Mouse (Mus musculus) neural tube, embryonic 15.5 days (tissue): ENCODE results near the gene Foxp1. TPM values are rescaled to one million over a fixed set of nuclear protein-coding genes. Genes with fewer than 3 reads are reported as not detected.

Experiments used
- ATAC-seq: fragments of 200-750 bp; cut with Nextera tagmentation; 2 replicates; pipeline ENCODE4 v1.8.0; 2017; ENCODE audit warnings: mild to moderate bottlenecking, moderate TSS enrichment, moderate library complexity; ENCODE audit not compliant: low FRiP score
- H3K27ac ChIP-seq: fragments of 300-500 bp; sonication (generic); replicated peaks from 2 replicates; pipeline ENCODE4 v1.5.1; 2015; ENCODE audit warnings: mild to moderate bottlenecking, inconsistent platforms
- H3K27me3 ChIP-seq: fragments of 300-500 bp; sonication (generic); replicated peaks from 2 replicates; pipeline ENCODE4 v1.6.1; 2015; ENCODE audit warnings: inconsistent platforms
- H3K36me3 ChIP-seq: fragments of 300-500 bp; sonication (generic); 2 replicates; pipeline ENCODE4 v1.6.1; 2015; ENCODE audit warnings: inconsistent platforms
- H3K4me1 ChIP-seq: fragments of 300-500 bp; sonication (generic); 2 replicates; pipeline ENCODE4 v1.6.1; 2015; ENCODE audit warnings: inconsistent platforms
- H3K4me2 ChIP-seq: fragments of 300-500 bp; sonication (generic); 2 replicates; pipeline ENCODE4 v1.6.1; 2015; ENCODE audit warnings: inconsistent platforms, mild to moderate bottlenecking, moderate library complexity
- H3K4me3 ChIP-seq: fragments of 300-500 bp; sonication (generic); replicated peaks from 2 replicates; pipeline ENCODE4 v1.5.1; 2015; ENCODE audit warnings: mild to moderate bottlenecking, inconsistent platforms
- H3K9ac ChIP-seq: fragments of 300-500 bp; sonication (generic); replicated peaks from 2 replicates; pipeline ENCODE4 v1.6.1; 2015; ENCODE audit warnings: mild to moderate bottlenecking, inconsistent platforms
- H3K9me3 ChIP-seq: fragments of 300-500 bp; sonication (generic); replicated peaks from 2 replicates; pipeline ENCODE4 v1.6.1; 2016; ENCODE audit warnings: inconsistent platforms
- WGBS: fragments of 180-500 bp; shearing (Covaris S2); methylation state at CpG from one replicate; pipeline ENCODE4 v1.1.7; 2015; ENCODE audit warnings: mixed read lengths; 5-methylcytosine and 5-hydroxymethylcytosine counted together
- polyA plus RNA-seq: library from polyadenylated mRNA; unstranded; fragments of >200 nt; fragmentation: Nextera tagmentation; extraction: Ambion mirVana; gene quantifications from 2 replicates; pipeline ENCODE4 v1.2.1, GENCODE M21; 2015

Gene Foxp1
- polyA plus RNA-seq, 1 experiment from 2014 or later, result 51.0 TPM

DNA sequence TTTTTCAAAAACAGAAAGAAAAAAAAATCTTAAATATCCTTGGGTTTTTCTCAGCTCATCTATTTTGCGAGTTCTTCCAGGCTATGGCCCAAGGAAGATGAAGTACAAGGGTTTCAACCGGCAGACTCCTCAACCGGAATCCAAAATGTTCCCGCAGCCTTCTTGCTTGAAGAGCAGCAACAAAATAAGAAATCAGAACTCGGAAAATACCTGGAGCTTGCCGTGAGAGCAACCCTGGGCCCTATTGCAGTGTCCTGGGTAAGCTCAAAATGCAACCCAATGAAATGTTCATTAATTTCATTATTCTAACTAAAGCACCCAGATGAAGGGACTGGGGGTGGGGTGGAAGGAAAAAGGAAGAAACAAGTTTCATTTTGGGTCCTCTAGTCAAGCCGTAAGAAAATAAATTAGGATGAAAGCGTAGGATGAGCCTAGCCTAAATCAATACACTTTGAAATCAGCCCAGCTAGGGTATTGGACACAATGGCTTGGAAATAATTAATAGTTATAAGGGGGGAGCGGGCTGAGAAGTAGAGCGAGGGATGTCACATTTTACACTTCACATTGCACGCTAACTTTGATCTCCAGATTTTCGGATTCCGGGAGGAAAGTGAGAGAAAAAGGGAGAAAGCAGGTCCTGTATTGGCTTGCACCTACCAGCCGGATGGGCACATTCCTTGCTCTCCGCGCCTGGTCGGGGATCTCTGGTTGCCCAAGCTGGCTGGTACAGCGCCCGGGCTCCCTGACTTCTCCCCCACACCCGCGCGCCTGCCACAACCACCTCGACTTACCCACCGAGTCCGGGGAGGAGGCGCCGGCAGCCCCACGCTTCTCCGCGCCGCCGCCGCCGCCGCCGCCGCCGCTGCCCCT lies 2.5 kb downstream of the Foxp1 start:
- H3K9me3 ChIP-seq, result no peaks in the 10 kb centered on the region
- WGBS, result 3% methylated on average over 37 of the region's 38 CpGs
- 0 out of 2 replicates have a peak, but pooled peaks cover 4% of the 10 kb centered on the region for H3K27me3 ChIP-seq
- peaks cover 31% of the 10 kb centered on the region for H3K4me1 ChIP-seq
- H3K9ac ChIP-seq, result peak overlapping the region; percentile 88
- no peak for ATAC-seq
- peak overlapping the region; percentile 98 for H3K4me2 ChIP-seq
- no peaks in the 10 kb centered on the region for H3K36me3 ChIP-seq
- H3K4me3 ChIP-seq, result peak overlapping the region; percentile 76
- H3K27ac ChIP-seq, result peak overlapping the region; percentile 100

DNA sequence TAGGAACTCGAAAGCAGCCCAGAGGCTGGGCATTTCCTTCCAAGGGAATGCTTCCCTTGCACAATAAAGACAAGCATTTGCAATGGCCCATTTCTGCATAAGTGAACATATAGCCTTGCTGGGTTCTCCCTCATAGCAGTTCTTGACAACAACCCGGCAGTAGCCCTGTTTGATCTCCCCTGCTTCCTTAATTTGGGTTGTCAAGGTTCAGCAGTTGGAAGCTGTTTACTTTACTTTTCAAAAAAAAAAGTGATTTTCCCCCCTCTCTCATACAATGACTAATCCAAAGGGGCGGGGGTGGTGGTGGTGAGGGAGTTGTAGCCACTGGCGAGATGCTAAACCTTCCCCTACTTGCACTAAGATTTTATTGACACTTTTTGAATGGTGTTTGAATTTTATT lies 3.5 kb downstream of the Foxp1 start:
- H3K36me3 ChIP-seq, result no peaks in the 10 kb centered on the region
- H3K9ac ChIP-seq, result no peak overlapping the region
- no peak for ATAC-seq
- H3K9me3 ChIP-seq, result no peaks in the 10 kb centered on the region
- H3K4me3 ChIP-seq, result no peak overlapping the region
- peaks cover 30% of the 10 kb centered on the region for H3K4me1 ChIP-seq
- 37% methylated on average over 4 of the region's 4 CpGs for WGBS
- H3K27ac ChIP-seq, result no peak overlapping the region
- H3K27me3 ChIP-seq, result 0 out of 2 replicates have a peak, but pooled peaks cover 4% of the 10 kb centered on the region
- peak overlapping the region; percentile 98 for H3K4me2 ChIP-seq

DNA sequence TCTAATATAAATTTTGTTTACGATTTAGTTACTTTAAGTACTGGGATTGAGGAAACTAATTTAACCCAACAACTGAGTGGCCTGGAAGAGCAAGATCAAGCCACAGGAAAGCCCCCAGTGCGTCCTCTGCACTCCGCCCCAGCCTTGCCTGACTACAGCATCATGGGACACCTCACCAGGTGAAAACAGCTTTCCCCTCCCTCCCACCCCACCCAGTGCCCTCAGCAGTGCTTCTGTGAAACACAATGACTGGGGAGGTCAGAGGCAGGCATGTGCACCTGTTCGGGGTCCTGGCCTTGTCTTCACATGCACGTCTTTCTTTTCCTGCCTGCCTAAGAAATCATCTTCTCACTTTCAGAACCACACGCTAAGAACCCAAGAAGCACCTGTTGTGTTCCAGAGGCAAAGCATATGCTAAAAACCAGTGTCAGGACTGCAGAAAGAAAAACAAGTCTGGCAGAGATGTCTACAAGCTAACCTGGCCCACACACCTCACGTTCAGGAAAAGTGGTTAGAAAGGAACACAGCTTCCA lies 6.8 kb downstream of the Foxp1 start:
- Histone ChIP-seq H3K4me3 (no peak overlapping the region), H3K27ac (no peak overlapping the region), H3K4me2 (no peak overlapping the region), H3K4me1 (peaks cover 11% of the 10 kb centered on the region), H3K9me3 (no peaks in the 10 kb centered on the region), H3K36me3 (no peaks in the 10 kb centered on the region), H3K9ac (no peak overlapping the region), H3K27me3 (0 out of 2 replicates have a peak, but pooled peaks cover 4% of the 10 kb centered on the region)
- WGBS, result 84% methylated on average over 7 of the region's 7 CpGs
- ATAC-seq, result no peak

DNA sequence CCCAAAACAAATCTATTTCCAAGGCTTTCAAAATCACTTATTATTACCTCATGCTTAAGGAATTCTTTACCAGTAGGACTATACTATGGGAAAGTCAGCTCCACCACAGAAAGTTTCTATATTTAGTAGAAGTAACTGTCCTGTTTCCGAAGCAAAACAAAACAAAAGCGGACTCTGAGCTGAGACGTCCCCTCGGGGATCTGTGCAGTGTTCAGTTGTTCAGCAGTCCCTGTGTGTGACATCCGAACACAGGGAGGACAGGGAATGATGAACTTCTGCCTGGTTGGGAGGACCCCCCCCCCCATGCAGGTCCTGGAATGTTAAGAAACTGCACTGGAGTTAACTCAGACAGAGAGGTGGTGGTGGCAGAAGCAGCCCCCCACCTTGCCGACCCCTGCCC lies 10.7 kb downstream of the Foxp1 start:
- 56% methylated on average over 6 of the region's 6 CpGs for WGBS
- no peak overlapping the region for H3K4me3 ChIP-seq
- no peak overlapping the region for H3K27ac ChIP-seq
- no peaks in the 10 kb centered on the region for H3K9me3 ChIP-seq
- 0 out of 2 replicates have a peak, but pooled peaks cover 4% of the 10 kb centered on the region for H3K27me3 ChIP-seq
- peaks cover 4% of the 10 kb centered on the region for H3K4me1 ChIP-seq
- H3K36me3 ChIP-seq, result no peaks in the 10 kb centered on the region
- no peak overlapping the region for H3K4me2 ChIP-seq
- no peak overlapping the region for H3K9ac ChIP-seq
- no peak for ATAC-seq

DNA sequence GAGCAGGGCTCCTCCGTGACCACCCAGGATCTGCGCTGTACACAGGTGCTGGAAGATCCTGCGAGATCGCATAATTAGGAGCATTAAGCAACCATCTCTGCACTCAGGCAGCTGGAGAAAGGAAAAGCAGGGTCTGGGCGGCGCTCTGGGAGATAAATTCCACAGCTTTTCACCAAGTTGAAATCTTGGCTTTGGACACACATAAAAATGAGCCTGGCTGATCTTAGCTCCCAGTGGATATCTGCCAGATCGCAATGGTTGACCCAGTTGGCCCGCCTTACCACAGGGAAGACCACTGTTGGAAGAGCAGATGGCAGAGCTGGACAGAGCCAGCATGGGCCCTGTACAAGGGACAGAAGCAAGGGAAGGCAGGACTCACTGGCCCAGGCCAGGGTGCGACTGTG lies 13.3 kb downstream of the Foxp1 start:
- Histone ChIP-seq H3K27ac (peak overlapping the region; percentile 2; the same call in 1 of the 2 replicates), H3K9ac (no peak overlapping the region), H3K27me3 (no peaks in the 10 kb centered on the region), H3K4me3 (no peak overlapping the region), H3K36me3 (no peaks in the 10 kb centered on the region), H3K4me1 (peaks cover 4% of the 10 kb centered on the region), H3K9me3 (no peaks in the 10 kb centered on the region), H3K4me2 (no peak overlapping the region)
- no peak for ATAC-seq
- 65% methylated on average over 9 of the region's 9 CpGs for WGBS

DNA sequence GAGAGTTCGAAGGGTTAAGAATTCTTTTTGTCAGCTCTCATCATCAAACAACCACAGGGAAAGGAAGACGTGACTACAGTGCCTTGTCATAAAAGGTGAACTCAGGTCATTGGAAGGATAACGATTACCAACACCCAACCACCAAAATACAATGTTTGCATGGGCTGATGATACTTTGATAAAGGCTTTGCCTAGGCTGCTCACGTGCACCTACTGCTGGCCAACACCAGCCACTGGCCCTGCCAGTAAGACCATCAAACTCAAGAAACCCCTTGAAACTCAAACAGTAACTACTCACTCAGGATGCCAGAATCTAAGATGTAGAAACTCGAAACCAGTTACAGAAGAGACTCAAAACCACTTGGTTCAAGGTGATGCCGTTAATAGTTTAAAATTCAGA lies 15.7 kb downstream of the Foxp1 start:
- no peak overlapping the region for H3K9ac ChIP-seq
- WGBS, result 89% methylated on average over 6 of the region's 6 CpGs
- no peak overlapping the region for H3K4me3 ChIP-seq
- no peaks in the 10 kb centered on the region; the same call in 1 of the 2 replicates for H3K27me3 ChIP-seq
- no peaks in the 10 kb centered on the region for H3K9me3 ChIP-seq
- no peak overlapping the region for H3K4me2 ChIP-seq
- ATAC-seq, result no peak
- peaks cover 4% of the 10 kb centered on the region for H3K4me1 ChIP-seq
- H3K27ac ChIP-seq, result no peak overlapping the region
- no peaks in the 10 kb centered on the region for H3K36me3 ChIP-seq

DNA sequence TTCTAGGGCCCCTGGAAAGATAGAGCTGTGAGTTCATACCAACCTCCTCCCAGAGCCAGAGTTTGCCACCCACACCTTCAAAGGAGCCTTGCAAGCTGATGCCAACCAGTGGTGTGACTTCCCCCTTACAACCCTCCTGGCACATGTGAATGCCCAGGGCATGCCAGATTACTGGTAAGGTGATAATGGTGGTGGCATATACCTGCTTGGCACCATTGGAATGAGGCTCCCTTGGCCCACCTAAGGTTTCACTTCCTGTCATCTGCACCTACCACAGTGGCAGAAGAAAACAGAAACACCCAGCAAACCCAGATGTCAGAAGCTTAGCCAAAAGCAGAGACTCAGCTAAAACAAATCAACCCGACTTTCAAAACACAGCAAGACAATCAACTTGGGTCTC lies 18.8 kb downstream of the Foxp1 start:
- no peak overlapping the region for H3K4me3 ChIP-seq
- no peaks in the 10 kb centered on the region for H3K9me3 ChIP-seq
- no peak overlapping the region for H3K9ac ChIP-seq
- no peaks in the 10 kb centered on the region for H3K36me3 ChIP-seq
- H3K27me3 ChIP-seq, result no peaks in the 10 kb centered on the region; the same call in 1 of the 2 replicates
- no peak overlapping the region for H3K27ac ChIP-seq
- H3K4me1 ChIP-seq, result no peaks in the 10 kb centered on the region
- WGBS, result 91% methylated on average over 1 of the region's 1 CpGs
- no peak for ATAC-seq
- no peak overlapping the region for H3K4me2 ChIP-seq

DNA sequence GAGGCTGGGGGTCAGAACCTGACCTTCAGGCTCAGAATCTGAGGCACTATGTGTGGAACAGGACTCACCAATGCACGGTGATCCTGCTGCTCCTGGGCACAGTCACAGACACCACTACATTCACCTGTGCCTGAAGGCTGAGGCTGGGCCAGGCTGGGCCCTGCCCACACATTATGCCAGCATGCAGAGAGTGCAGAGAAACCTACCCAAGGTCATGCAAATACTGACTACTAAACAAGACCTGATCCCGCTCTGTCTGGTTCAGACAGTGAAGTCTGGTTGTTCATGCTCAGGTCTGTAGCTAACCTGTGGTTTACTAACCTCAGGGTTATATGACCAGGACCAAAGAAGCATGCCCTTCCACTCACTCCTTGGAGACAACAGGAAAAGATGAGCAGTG lies 19.8 kb downstream of the Foxp1 start:
- no peaks in the 10 kb centered on the region for H3K9me3 ChIP-seq
- no peak for ATAC-seq
- no peaks in the 10 kb centered on the region for H3K4me1 ChIP-seq
- no peak overlapping the region for H3K4me2 ChIP-seq
- H3K27me3 ChIP-seq, result no peaks in the 10 kb centered on the region; the same call in 1 of the 2 replicates
- no peak overlapping the region for H3K9ac ChIP-seq
- H3K36me3 ChIP-seq, result no peaks in the 10 kb centered on the region
- H3K27ac ChIP-seq, result no peak overlapping the region
- 93% methylated on average over 2 of the region's 2 CpGs for WGBS
- no peak overlapping the region for H3K4me3 ChIP-seq

DNA sequence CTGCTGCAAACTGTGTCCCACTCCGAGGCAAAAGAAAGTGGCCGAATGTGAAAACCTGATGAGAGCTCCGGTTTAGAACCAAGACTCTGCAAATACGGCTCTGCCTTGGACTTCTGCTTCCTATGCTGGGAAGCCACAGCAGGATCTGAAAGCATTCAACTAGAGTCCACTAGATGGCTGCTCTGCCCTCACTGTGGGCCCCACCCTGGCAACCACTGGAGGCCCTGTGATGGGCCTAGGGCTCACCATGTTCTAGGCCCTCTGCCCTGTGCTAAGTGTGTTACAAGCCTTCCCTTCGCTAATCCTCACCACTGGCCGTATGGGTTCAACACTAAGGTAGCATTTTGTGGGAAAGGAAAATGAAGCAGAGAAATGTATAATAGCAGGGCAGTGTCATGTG lies 20.2 kb downstream of the Foxp1 start:
- Histone ChIP-seq H3K36me3 (no peaks in the 10 kb centered on the region), H3K27ac (no peak overlapping the region), H3K4me3 (no peak overlapping the region), H3K9me3 (no peaks in the 10 kb centered on the region), H3K9ac (no peak overlapping the region), H3K4me2 (no peak overlapping the region), H3K4me1 (no peaks in the 10 kb centered on the region), H3K27me3 (no peaks in the 10 kb centered on the region; the same call in 1 of the 2 replicates)
- ATAC-seq, result no peak
- 92% methylated on average over 6 of the region's 6 CpGs for WGBS

DNA sequence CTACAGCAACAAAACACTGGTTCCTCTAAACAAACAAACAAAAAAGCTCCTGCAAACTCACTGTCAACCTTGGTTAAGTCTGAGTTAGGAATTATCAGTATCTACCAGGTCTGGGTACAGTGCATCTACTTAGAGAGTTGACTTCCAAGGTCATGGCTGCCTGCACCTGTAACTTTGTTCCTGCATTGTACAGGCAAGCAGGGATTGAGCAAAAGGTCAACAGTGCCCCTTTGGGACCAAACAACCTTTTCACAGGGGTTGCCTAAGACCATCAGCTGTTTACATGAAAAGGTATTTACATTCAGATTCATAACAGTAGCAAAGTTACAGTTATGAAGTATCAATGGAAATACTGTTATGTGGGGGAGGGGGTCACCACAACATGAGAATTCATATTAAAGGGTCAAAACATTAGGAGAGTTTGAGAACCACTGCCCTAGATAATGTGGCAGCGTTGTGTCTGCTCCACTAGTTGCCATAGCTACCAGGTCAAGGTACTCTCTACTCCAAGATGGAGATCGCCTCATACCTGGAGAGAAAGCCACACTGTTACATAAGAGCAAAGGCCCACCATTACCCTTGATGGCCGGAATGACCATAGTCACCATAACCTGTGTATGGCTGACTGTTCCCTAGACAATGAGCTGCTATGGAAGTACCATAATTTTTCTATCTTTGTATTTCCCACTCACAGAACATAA lies 21.8 kb downstream of the Foxp1 start:
- Histone ChIP-seq H3K36me3 (no peaks in the 10 kb centered on the region), H3K4me3 (no peak overlapping the region), H3K27me3 (no peaks in the 10 kb centered on the region; the same call in 1 of the 2 replicates), H3K9me3 (no peaks in the 10 kb centered on the region), H3K4me2 (no peak overlapping the region), H3K4me1 (no peaks in the 10 kb centered on the region), H3K27ac (no peak overlapping the region), H3K9ac (no peak overlapping the region)
- ATAC-seq, result no peak
- 96% methylated on average over 3 of the region's 3 CpGs for WGBS

DNA sequence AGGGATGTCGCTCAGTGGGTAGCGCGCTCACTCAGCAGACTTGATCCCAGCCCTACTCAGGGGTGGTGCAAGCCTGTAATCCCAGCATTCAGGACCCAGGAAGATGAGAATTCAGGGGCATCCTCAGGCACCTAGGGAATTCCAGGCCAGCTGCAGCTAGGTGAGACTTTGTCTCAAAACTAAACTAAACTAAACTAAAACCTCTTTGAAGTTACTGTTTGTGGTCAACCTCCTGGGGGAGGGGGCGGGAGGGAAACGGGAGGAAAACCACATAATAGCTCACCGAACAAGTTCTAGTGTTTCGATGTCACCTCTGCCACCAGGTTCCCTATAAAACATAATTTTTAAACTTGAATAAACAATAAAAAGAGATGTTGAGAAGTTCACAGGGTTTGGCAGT lies 24.4 kb downstream of the Foxp1 start:
- Histone ChIP-seq H3K27me3 (no peaks in the 10 kb centered on the region; the same call in 1 of the 2 replicates), H3K9me3 (no peaks in the 10 kb centered on the region), H3K4me2 (no peak overlapping the region), H3K4me3 (no peak overlapping the region), H3K36me3 (no peaks in the 10 kb centered on the region), H3K27ac (no peak overlapping the region), H3K4me1 (no peaks in the 10 kb centered on the region), H3K9ac (no peak overlapping the region)
- ATAC-seq, result no peak
- 87% methylated on average over 7 of the region's 7 CpGs for WGBS
